Mouse (Mus musculus) CH12.LX (cell line): ENCODE data around the gene Rab5a. TPM values are rescaled to one million over a fixed set of nuclear protein-coding genes. Genes with fewer than 3 reads are reported as not detected.

Source experiments
- DNase-seq: peaks from one replicate; pipeline ENCODE4 v3.0.0-alpha.2; 2013; ENCODE audit errors: extremely low read depth
- H3K27ac ChIP-seq: 2 replicates; pipeline ENCODE4 v1.5.1; 2012; ENCODE audit warnings: low read depth, mild to moderate bottlenecking, control low read depth, moderate library complexity; ENCODE audit not compliant: insufficient read depth
- H3K27me3 ChIP-seq: replicated peaks from 2 replicates; pipeline ENCODE3; 2012; ENCODE audit warnings: inconsistent platforms
- H3K36me3 ChIP-seq, 2 experiments: replicated peaks in 1 of 2; 2 replicates each; pipeline versions ENCODE3 to v1.6.1; 2012; ENCODE audit warnings: inconsistent platforms in 1 of 2, low read length in 1 of 2, mild to moderate bottlenecking in 1 of 2, mixed read lengths in 1 of 2, moderate library complexity in 1 of 2; ENCODE audit not compliant: control insufficient read depth in 1 of 2, insufficient read depth in 1 of 2
- H3K4me1 ChIP-seq, 2 experiments: 2 replicates each; pipeline ENCODE4 v1.6.1; 2012; ENCODE audit warnings: inconsistent platforms in 1 of 2, moderate library complexity in 1 of 2; ENCODE audit not compliant: insufficient read depth in 2 of 2, control insufficient read depth in 1 of 2
- H3K4me2 ChIP-seq: 2 replicates; pipeline ENCODE4 v1.6.1; 2012; ENCODE audit warnings: low read depth, mild to moderate bottlenecking, control low read depth; ENCODE audit not compliant: poor library complexity, insufficient read depth, severe bottlenecking
- H3K4me3 ChIP-seq, 3 experiments: fragments of 150-350 bp in 1 of 3; sonication (generic) in 1 of 3; replicated peaks in 1 of 3; 2 replicates each; pipeline versions ENCODE3 to v1.5.1; 2011 to 2012; ENCODE audit warnings: low read depth in 2 of 3, low read length in 2 of 3, mild to moderate bottlenecking in 2 of 3, moderate library complexity in 2 of 3, control low read depth in 1 of 3, improper control_type of control experiment in 1 of 3, inconsistent platforms in 1 of 3, mixed read lengths in 1 of 3; ENCODE audit not compliant: poor library complexity in 1 of 3
- H3K79me2 ChIP-seq: replicated peaks from 2 replicates; pipeline ENCODE4 v1.6.1; 2012; ENCODE audit warnings: mild to moderate bottlenecking, moderate library complexity; ENCODE audit not compliant: control insufficient read depth, poor library complexity, insufficient read depth, severe bottlenecking; ENCODE audit errors: extremely low read depth
- H3K9ac ChIP-seq: 2 replicates; pipeline ENCODE4 v1.6.1; 2012; ENCODE audit warnings: low read depth, mild to moderate bottlenecking, control low read depth, moderate library complexity; ENCODE audit not compliant: insufficient read depth
- H3K9me3 ChIP-seq: replicated peaks from 2 replicates; pipeline ENCODE3; 2012; ENCODE audit warnings: low read length, inconsistent platforms, mixed read lengths
- CHD2 ChIP-seq: IDR thresholded peaks from 2 replicates; pipeline ENCODE4 v1.6.1; 2011; ENCODE audit warnings: low read length, improper control_type of control experiment
- CTCF ChIP-seq, 2 experiments: IDR thresholded peaks in 1 of 2; conservative IDR thresholded peaks in 1 of 2; 2 replicates each; pipeline ENCODE4 v1.5.1; 2011 to 2012; ENCODE audit warnings: low read depth in 2 of 2, low read length in 2 of 2, improper control_type of control experiment in 1 of 2, inconsistent platforms in 1 of 2, mild to moderate bottlenecking in 1 of 2, moderate library complexity in 1 of 2
- E2F4 ChIP-seq: IDR thresholded peaks from 2 replicates; pipeline ENCODE4 v1.6.1; 2011; ENCODE audit warnings: low read depth, low read length, improper control_type of control experiment; ENCODE audit not compliant: insufficient replicate concordance
- ELF1 ChIP-seq: IDR thresholded peaks from 2 replicates; pipeline ENCODE4 v1.6.1; 2014; ENCODE audit warnings: low read depth, mild to moderate bottlenecking, inconsistent platforms, low read length, improper control_type of control experiment
- EP300 ChIP-seq: IDR thresholded peaks from 2 replicates; pipeline ENCODE4 v1.6.1; 2011; ENCODE audit warnings: low read length, improper control_type of control experiment
- GABPA ChIP-seq: IDR thresholded peaks from 2 replicates; pipeline ENCODE4 v1.6.1; 2012; ENCODE audit warnings: low read depth, low read length, improper control_type of control experiment, inconsistent platforms; ENCODE audit not compliant: insufficient replicate concordance
- HCFC1 ChIP-seq: IDR thresholded peaks from 2 replicates; pipeline ENCODE4 v1.6.1; 2012; ENCODE audit warnings: low read depth, mild to moderate bottlenecking, inconsistent platforms, low read length, improper control_type of control experiment
- JUN ChIP-seq: IDR thresholded peaks from 2 replicates; pipeline ENCODE4 v1.6.1; 2011; ENCODE audit warnings: low read depth, mild to moderate bottlenecking, low read length, improper control_type of control experiment, moderate library complexity; ENCODE audit not compliant: insufficient read depth
- JUND ChIP-seq: conservative IDR thresholded peaks from 2 replicates; pipeline ENCODE4 v1.6.1; 2011; ENCODE audit warnings: low read depth, low read length, improper control_type of control experiment
- MAFK ChIP-seq: IDR thresholded peaks from 2 replicates; pipeline ENCODE4 v1.6.1; 2011; ENCODE audit warnings: low read length, improper control_type of control experiment; ENCODE audit not compliant: insufficient replicate concordance
- MAX ChIP-seq: IDR thresholded peaks from 2 replicates; pipeline ENCODE4 v1.6.1; 2011; ENCODE audit warnings: low read length, improper control_type of control experiment
- MAZ ChIP-seq: IDR thresholded peaks from 2 replicates; pipeline ENCODE4 v1.6.1; 2012; ENCODE audit warnings: low read depth, mild to moderate bottlenecking, inconsistent platforms, low read length, improper control_type of control experiment, moderate library complexity
- MEF2A ChIP-seq: IDR thresholded peaks from 2 replicates; pipeline ENCODE4 v1.6.1; 2014; ENCODE audit warnings: low read depth, mild to moderate bottlenecking, inconsistent platforms, low read length, improper control_type of control experiment, borderline replicate concordance
- MXI1 ChIP-seq: IDR thresholded peaks from 2 replicates; pipeline ENCODE4 v1.6.1; 2011; ENCODE audit warnings: mild to moderate bottlenecking, low read depth, low read length, improper control_type of control experiment
- MYC ChIP-seq: IDR thresholded peaks from 2 replicates; pipeline ENCODE4 v1.6.1; 2011; ENCODE audit warnings: low read depth, mild to moderate bottlenecking, improper control_type of control experiment, low read length
- NRF1 ChIP-seq: IDR thresholded peaks from 2 replicates; pipeline ENCODE4 v1.6.1; 2014; ENCODE audit warnings: low read depth, mild to moderate bottlenecking, inconsistent platforms, low read length, improper control_type of control experiment, moderate library complexity
- PAX5 ChIP-seq: IDR thresholded peaks from 2 replicates; pipeline ENCODE4 v1.6.1; 2012; ENCODE audit warnings: low read length, inconsistent platforms, mixed read lengths
- POLR2A ChIP-seq: IDR thresholded peaks from 2 replicates; pipeline ENCODE4 v1.6.1; 2011; ENCODE audit warnings: low read depth, mild to moderate bottlenecking, improper control_type of control experiment, low read length
- RAD21 ChIP-seq: IDR thresholded peaks from 2 replicates; pipeline ENCODE4 v1.6.1; 2011; ENCODE audit warnings: low read depth, mild to moderate bottlenecking, low read length, improper control_type of control experiment, moderate library complexity
- RCOR1 ChIP-seq: conservative IDR thresholded peaks from 2 replicates; pipeline ENCODE4 v1.6.1; 2012; ENCODE audit warnings: low read depth, mild to moderate bottlenecking, inconsistent platforms, low read length, improper control_type of control experiment
- SIN3A ChIP-seq: IDR thresholded peaks from 2 replicates; pipeline ENCODE4 v1.6.1; 2012; ENCODE audit warnings: low read length, improper control_type of control experiment, inconsistent platforms
- SMC3 ChIP-seq: IDR thresholded peaks from 2 replicates; pipeline ENCODE4 v1.6.1; 2011; ENCODE audit warnings: low read depth, low read length, improper control_type of control experiment
- UBTF ChIP-seq: IDR thresholded peaks from 2 replicates; pipeline ENCODE4 v1.6.1; 2012; ENCODE audit warnings: low read depth, mild to moderate bottlenecking, inconsistent platforms, low read length, improper control_type of control experiment, moderate library complexity
- USF1 ChIP-seq: IDR thresholded peaks from 2 replicates; pipeline ENCODE4 v1.6.1; 2014; ENCODE audit warnings: low read depth, mild to moderate bottlenecking, inconsistent platforms, low read length, improper control_type of control experiment
- USF2 ChIP-seq: conservative IDR thresholded peaks from 2 replicates; pipeline ENCODE4 v1.6.1; 2011; ENCODE audit warnings: low read depth, low read length, improper control_type of control experiment
- ZC3H11A ChIP-seq: IDR thresholded peaks from 2 replicates; pipeline ENCODE4 v1.6.1; 2012; ENCODE audit warnings: low read depth, mild to moderate bottlenecking, inconsistent platforms, low read length, improper control_type of control experiment
- ZMIZ1 ChIP-seq: IDR thresholded peaks from 2 replicates; pipeline ENCODE4 v1.6.1; 2012; ENCODE audit warnings: low read depth, mild to moderate bottlenecking, inconsistent platforms, low read length, improper control_type of control experiment
- dilution Hi-C: fragments of 300-500 bp; cut with MboI; formaldehyde crosslinking; loops from 2 replicates; pipeline ENCODE4 v1.14.3; 2020; ENCODE audit warnings: low sequenced_read_pairs; ENCODE audit not compliant: extremely low pct_unique_long_range_greater_than_20kb, extremely low pct_ligation_motif_present
- in situ Hi-C: fragments of 300-500 bp; cut with MboI; formaldehyde crosslinking; loops from 3 replicates; pipeline ENCODE4 v1.14.3; 2019; ENCODE audit warnings: low sequenced_read_pairs, low pct_ligation_motif_present, low pct_unique_long_range_greater_than_20kb, mixed read lengths
- polyA plus RNA-seq: library from polyadenylated mRNA; unstranded; fragments of >175 nt; gene quantifications from 2 replicates; pipeline ENCODE4 v1.2.1, GENCODE M21; 2012; ENCODE audit warnings: low read depth; ENCODE audit not compliant: insufficient read length
- total RNA-seq, 2 experiments: library from RNA; depleted of rRNA; stranded (reverse); fragments of 300-350 nt in 1 of 2; fragments of >200 nt in 1 of 2; gene quantifications; 2 replicates each; pipeline ENCODE4 v1.2.3; 2012 to 2014

The Rab5a gene
- total and polyA plus RNA-seq, 3 experiments = 28.0 to 89.2 (median 38.9) TPM

DNA sequence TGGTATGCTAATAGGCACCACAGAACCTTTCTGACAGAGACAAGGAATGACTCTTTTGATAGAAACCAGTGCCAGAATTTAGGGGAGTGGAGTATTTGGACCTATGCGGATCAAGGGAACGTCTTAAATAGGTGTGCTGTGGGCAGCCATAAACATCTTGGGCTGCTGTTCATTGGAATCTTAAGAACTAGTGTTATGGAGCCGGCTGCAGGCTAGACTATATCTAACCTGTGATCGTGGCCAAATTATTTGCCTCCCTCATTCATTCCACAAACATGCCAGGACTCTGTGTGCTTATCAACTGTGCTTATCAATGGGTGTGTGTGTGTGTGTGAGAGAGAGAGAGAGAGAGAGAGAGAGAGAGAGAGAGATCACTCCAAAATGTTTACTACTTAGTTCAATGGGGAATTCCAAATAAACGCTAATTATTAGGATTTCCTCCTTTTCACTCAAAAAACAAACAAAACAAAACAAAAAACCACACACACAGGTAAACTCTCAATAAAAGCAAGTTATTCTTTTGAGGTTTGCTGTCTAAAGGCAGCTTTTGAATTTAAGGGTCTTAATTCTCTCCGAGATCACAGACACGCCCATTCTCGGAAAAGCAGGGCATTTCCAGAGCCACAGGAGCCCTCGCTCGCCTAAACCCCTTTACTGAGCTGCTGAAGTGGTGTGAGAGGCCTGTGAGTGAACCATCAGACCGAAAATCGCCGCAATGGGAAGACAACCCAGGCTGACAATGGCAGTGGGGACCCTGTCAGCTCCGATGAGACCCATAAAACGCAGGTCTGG is 772 bp upstream of the Rab5a start:
- H3K9ac ChIP-seq = peak overlapping the region; percentile 75
- peaks cover 2 to 27% of the 10 kb centered on the region in 2 experiments; a peak in 2 of 4 replicates for H3K4me1 ChIP-seq
- in situ Hi-C loops (no loop called here), dilution Hi-C loops (no loop called here)
- DNase-seq = no peak
- peaks cover 33% of the 10 kb centered on the region for H3K79me2 ChIP-seq
- TF ChIP-seq UBTF (no peak), MEF2A (no peak), ZMIZ1 (no peak), EP300 (no peak), RCOR1 (0 out of 2 replicates have a peak, but pooled peaks have one; percentile 30), GABPA (no peak), ZC3H11A (no peak), RAD21 (no peak), MAFK (no peak), ELF1 (no peak), POLR2A (no peak), MXI1 (no peak), PAX5 (no peak), USF2 (no peak), SMC3 (no peak), JUND (no peak), MAZ (0 out of 2 replicates have a peak, but pooled peaks have one; percentile 4)
- peak overlapping the region; percentile 62 for H3K27ac ChIP-seq
- peak overlapping the region; percentile 84 to 91 (median 89) for H3K4me3 ChIP-seq
- no peaks in the 10 kb centered on the region for H3K27me3 ChIP-seq
- peaks cover 3 to 6% of the 10 kb centered on the region in 2 experiments for H3K36me3 ChIP-seq
- H3K9me3 ChIP-seq = no peaks in the 10 kb centered on the region
- peak overlapping the region; percentile 34 for H3K4me2 ChIP-seq

DNA sequence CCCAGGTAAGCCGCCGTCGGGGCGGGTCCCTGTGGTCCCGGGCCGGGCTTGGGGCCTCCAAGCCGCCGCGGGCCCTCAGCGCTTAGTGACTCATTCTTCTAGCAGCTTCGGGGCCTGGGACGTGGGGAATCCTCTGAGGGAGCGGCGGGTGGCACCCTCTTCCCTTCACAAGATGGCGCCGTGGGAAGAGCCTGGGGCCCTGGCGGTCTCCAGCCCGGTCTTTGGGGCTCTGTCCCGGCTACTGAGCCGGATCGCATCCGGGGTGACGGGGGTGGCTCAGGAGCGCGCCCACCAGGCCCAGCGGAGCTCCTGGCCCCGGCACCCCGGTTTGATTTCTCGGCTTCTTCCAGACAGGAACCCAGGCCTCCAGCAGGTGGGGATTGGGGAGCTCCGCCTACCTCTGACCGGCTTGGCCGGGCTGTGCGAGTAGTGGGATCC is 589 bp downstream of the Rab5a start:
- Histone ChIP-seq H3K79me2 (peaks cover 35% of the 10 kb centered on the region), H3K36me3 (peaks cover 3 to 11% of the 10 kb centered on the region in 2 experiments), H3K4me2 (peak overlapping the region; percentile 53; the same call in 1 of the 2 replicates), H3K4me3 (peak overlapping the region; percentile 82 to 89 (median 84)), H3K27ac (peak overlapping the region; percentile 88), H3K9ac (peak overlapping the region; percentile 97), H3K27me3 (no peaks in the 10 kb centered on the region), H3K4me1 (peaks cover 2 to 27% of the 10 kb centered on the region in 2 experiments; a peak in 2 of 4 replicates), H3K9me3 (no peaks in the 10 kb centered on the region)
- TF ChIP-seq SMC3 (no peak), PAX5 (no peak), MYC (no peak), SIN3A (no peak), UBTF (no peak; the same call in 1 of the 2 replicates), E2F4 (no peak), ELF1 (no peak), EP300 (no peak), NRF1 (no peak), MAX (no peak), CHD2 (no peak), RAD21 (no peak), CTCF (conservative IDR thresholded peaks at IDR 0.05 in 1 of 2, IDR thresholded peaks at IDR 0.05 in 1 of 2; ENCODE audit: low read depth in 2 of 2, low read length in 2 of 2) (no peak), JUN (no peak), HCFC1 (no peak), USF1 (no peak)
- in situ Hi-C loops = no loop called here
- DNase-seq = peak; percentile 45
- dilution Hi-C loops = no loop called here
